Mouse (Mus musculus) MEL (cell line): ENCODE results near the gene Edc3. TPM values are rescaled to one million over a fixed set of nuclear protein-coding genes. Genes with fewer than 3 reads are reported as not detected.

Experiments used
- DNase-seq: peaks from one replicate; pipeline ENCODE4 v3.0.0; 2011; ENCODE audit warnings: low read depth, low spot score
- H3K27ac ChIP-seq: 2 replicates; pipeline ENCODE4 v1.5.1; 2012; ENCODE audit warnings: low read depth, mild to moderate bottlenecking, control low read depth, low read length, moderate library complexity; ENCODE audit not compliant: control insufficient read depth
- H3K27me3 ChIP-seq, 2 experiments: fragments of 150-350 bp in 1 of 2; sonication (generic) in 1 of 2; 2 replicates each; pipeline ENCODE4 v1.6.1; 2012; ENCODE audit warnings: low read length in 2 of 2, mild to moderate bottlenecking in 2 of 2, improper control_type of control experiment in 1 of 2, moderate library complexity in 1 of 2; ENCODE audit not compliant: insufficient read depth in 2 of 2, control insufficient read depth in 1 of 2
- H3K36me3 ChIP-seq, 2 experiments: 2 replicates each; pipeline ENCODE4 v1.6.1; 2012 to 2014; ENCODE audit warnings: low read length in 2 of 2, improper control_type of control experiment in 1 of 2, inconsistent platforms in 1 of 2, mild to moderate bottlenecking in 1 of 2; ENCODE audit not compliant: insufficient read depth in 2 of 2, control insufficient read depth in 1 of 2
- H3K4me1 ChIP-seq, 2 experiments: fragments of 150-350 bp in 1 of 2; sonication (generic) in 1 of 2; 2 replicates each; pipeline ENCODE4 v1.6.1; 2012; ENCODE audit warnings: low read length in 2 of 2, improper control_type of control experiment in 1 of 2, mild to moderate bottlenecking in 1 of 2; ENCODE audit not compliant: insufficient read depth in 2 of 2, control insufficient read depth in 1 of 2
- H3K4me3 ChIP-seq, 2 experiments: fragments of 150-350 bp in 1 of 2; sonication (generic) in 1 of 2; 2 replicates each; pipeline ENCODE4 v1.5.1; 2012; ENCODE audit warnings: low read depth in 2 of 2, low read length in 2 of 2, mild to moderate bottlenecking in 2 of 2, moderate library complexity in 2 of 2, control low read depth in 1 of 2, improper control_type of control experiment in 1 of 2; ENCODE audit not compliant: control insufficient read depth in 1 of 2, insufficient read depth in 1 of 2
- H3K79me2 ChIP-seq: 2 replicates; pipeline ENCODE4 v1.6.1; 2012; ENCODE audit warnings: mild to moderate bottlenecking, low read length, moderate library complexity; ENCODE audit not compliant: control insufficient read depth, poor library complexity, insufficient read depth
- H3K9ac ChIP-seq: 2 replicates; pipeline ENCODE4 v1.6.1; 2012; ENCODE audit warnings: low read depth, mild to moderate bottlenecking, control low read depth, low read length, moderate library complexity; ENCODE audit not compliant: control insufficient read depth, poor library complexity, severe bottlenecking
- H3K9me3 ChIP-seq: fragments of 150-350 bp; sonication (generic); replicated peaks from 2 replicates; pipeline ENCODE4 v1.6.1; 2012; ENCODE audit warnings: mild to moderate bottlenecking, low read length, improper control_type of control experiment, moderate library complexity; ENCODE audit not compliant: insufficient read depth
- CHD1 ChIP-seq: IDR thresholded peaks from 2 replicates; pipeline ENCODE4 v1.6.1; 2012; ENCODE audit warnings: low read depth, mild to moderate bottlenecking, inconsistent platforms, low read length, improper control_type of control experiment
- CHD2 ChIP-seq: IDR thresholded peaks from 2 replicates; pipeline ENCODE4 v1.6.1; 2011; ENCODE audit warnings: low read length, improper control_type of control experiment
- CTCF ChIP-seq, 3 experiments: IDR thresholded peaks in 2 of 3; conservative IDR thresholded peaks in 1 of 3; 2 replicates each; pipeline ENCODE4 v1.5.1; 2011 to 2012; ENCODE audit warnings: low read length in 3 of 3, low read depth in 2 of 3, mild to moderate bottlenecking in 2 of 3, improper control_type of control experiment in 1 of 3, inconsistent platforms in 1 of 3, mixed read lengths in 1 of 3, moderate library complexity in 1 of 3; ENCODE audit not compliant: control insufficient read depth in 1 of 3, insufficient read depth in 1 of 3, poor library complexity in 1 of 3, severe bottlenecking in 1 of 3
- ELF1 ChIP-seq: IDR thresholded peaks from 2 replicates; pipeline ENCODE4 v1.6.1; 2014; ENCODE audit warnings: low read depth, mild to moderate bottlenecking, inconsistent platforms, low read length, improper control_type of control experiment, moderate library complexity
- EP300 ChIP-seq, 2 experiments: IDR thresholded peaks; 2 replicates each; pipeline ENCODE4 v1.6.1; 2011; ENCODE audit warnings: improper control_type of control experiment in 2 of 2, low read length in 2 of 2, low read depth in 1 of 2, mild to moderate bottlenecking in 1 of 2
- ETS1 ChIP-seq: IDR thresholded peaks from 2 replicates; pipeline ENCODE4 v1.6.1; 2012; ENCODE audit warnings: low read depth, mild to moderate bottlenecking, inconsistent platforms, low read length, improper control_type of control experiment, moderate library complexity
- GABPA ChIP-seq: IDR thresholded peaks from 2 replicates; pipeline ENCODE4 v1.6.1; 2012; ENCODE audit warnings: low read depth, mild to moderate bottlenecking, inconsistent platforms, low read length, improper control_type of control experiment, moderate library complexity
- GATA1 ChIP-seq: IDR thresholded peaks from 2 replicates; pipeline ENCODE4 v1.6.1; 2011; ENCODE audit warnings: low read depth, low read length, improper control_type of control experiment
- HCFC1 ChIP-seq: IDR thresholded peaks from 2 replicates; pipeline ENCODE4 v1.6.1; 2012; ENCODE audit warnings: low read depth, mild to moderate bottlenecking, inconsistent platforms, low read length, improper control_type of control experiment, moderate library complexity
- JUND ChIP-seq: IDR thresholded peaks from 2 replicates; pipeline ENCODE4 v1.6.1; 2011; ENCODE audit warnings: low read depth, mild to moderate bottlenecking, improper control_type of control experiment, low read length
- MYB ChIP-seq: IDR thresholded peaks from 2 replicates; pipeline ENCODE4 v1.6.1; 2011; ENCODE audit warnings: mild to moderate bottlenecking, low read depth, low read length, improper control_type of control experiment
- POLR2A ChIP-seq, 2 experiments: IDR thresholded peaks; 2 replicates each; pipeline ENCODE4 v1.6.1; 2011 to 2012; ENCODE audit warnings: low read length in 2 of 2, mild to moderate bottlenecking in 2 of 2, control low read depth in 1 of 2, improper control_type of control experiment in 1 of 2, low read depth in 1 of 2, moderate library complexity in 1 of 2; ENCODE audit not compliant: control insufficient read depth in 1 of 2, insufficient read depth in 1 of 2, poor library complexity in 1 of 2
- TAL1 ChIP-seq: IDR thresholded peaks from 2 replicates; pipeline ENCODE4 v1.6.1; 2012; ENCODE audit warnings: mild to moderate bottlenecking, inconsistent platforms, low read length, moderate library complexity, mixed read lengths
- TBP ChIP-seq: IDR thresholded peaks from 2 replicates; pipeline ENCODE4 v1.8.0; 2011; ENCODE audit warnings: low read depth, low read length, improper control_type of control experiment
- TCF12 ChIP-seq: IDR thresholded peaks from 2 replicates; pipeline ENCODE4 v1.6.1; 2014; ENCODE audit warnings: low read depth, mild to moderate bottlenecking, inconsistent platforms, low read length, improper control_type of control experiment, moderate library complexity
- UBTF ChIP-seq: IDR thresholded peaks from 2 replicates; pipeline ENCODE4 v1.6.1; 2012; ENCODE audit warnings: low read depth, mild to moderate bottlenecking, inconsistent platforms, low read length, improper control_type of control experiment, moderate library complexity, borderline replicate concordance; ENCODE audit not compliant: insufficient read depth
- ZC3H11A ChIP-seq: IDR thresholded peaks from 2 replicates; pipeline ENCODE4 v1.6.1; 2012; ENCODE audit warnings: low read depth, mild to moderate bottlenecking, inconsistent platforms, low read length, improper control_type of control experiment
- ZMIZ1 ChIP-seq: IDR thresholded peaks from 2 replicates; pipeline ENCODE4 v1.6.1; 2012; ENCODE audit warnings: low read depth, mild to moderate bottlenecking, inconsistent platforms, low read length, improper control_type of control experiment, moderate library complexity
- polyA plus RNA-seq, 2 experiments: library from polyadenylated mRNA; stranded (reverse) in 1 of 2; unstranded in 1 of 2; fragments of >175 nt in 1 of 2; fragments of >200 nt in 1 of 2; gene quantifications; 2 replicates each; pipeline versions ENCODE4 v1.2.1 to v1.2.4; 2012; ENCODE audit warnings: low replicate concordance in 2 of 2, low read depth in 1 of 2; ENCODE audit not compliant: insufficient read length in 2 of 2, insufficient read depth in 1 of 2, missing spikeins in 1 of 2
- total RNA-seq: library from RNA; depleted of rRNA; stranded (reverse); fragments of 300-350 nt; gene quantifications from 2 replicates; pipeline ENCODE4 v1.2.3, GENCODE M21; 2012

The Edc3 gene
- total and polyA plus RNA-seq, 3 experiments = 7.2 to 25.7 TPM; not detected in 1

DNA sequence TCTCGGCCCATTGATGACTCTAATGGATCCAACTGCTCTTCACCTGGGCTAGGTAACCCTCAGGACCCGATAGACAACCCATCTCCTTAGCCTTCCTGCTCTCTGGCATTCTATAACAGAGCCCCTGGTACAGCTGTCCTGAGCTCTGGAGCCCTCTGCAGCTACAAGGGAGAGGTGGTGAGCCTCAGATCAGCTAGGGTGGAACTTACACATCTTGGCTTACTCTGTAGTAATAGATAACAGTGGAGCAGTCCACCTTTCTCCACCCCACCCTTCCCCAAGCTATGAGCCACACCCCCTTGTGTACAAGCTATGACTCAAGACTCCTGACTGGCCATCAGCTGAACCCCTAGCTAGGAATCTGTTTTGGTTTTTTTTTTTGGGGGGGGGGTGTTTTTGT, 62.5 kb downstream of the Edc3 start:
- peaks cover 5 to 49% of the 10 kb centered on the region in 2 experiments for H3K4me1 ChIP-seq
- no peaks in the 10 kb centered on the region for H3K9me3 ChIP-seq
- H3K79me2 ChIP-seq = no peaks in the 10 kb centered on the region
- peaks cover 0 to 27% of the 10 kb centered on the region in 2 experiments; a peak in 2 of 4 replicates for H3K36me3 ChIP-seq
- H3K9ac ChIP-seq = 0 out of 2 replicates have a peak overlapping the region, but pooled peaks have one; percentile 12
- DNase-seq = peak; percentile 62
- peaks cover 0 to 1% of the 10 kb centered on the region in 2 experiments; a peak in 1 of 4 replicates for H3K27me3 ChIP-seq
- H3K4me3 ChIP-seq = peak overlapping the region in 1 of 2 experiments; percentile 28; a peak in 1 of 4 replicates
- TF ChIP-seq TCF12 (peak; percentile 34; the same call in 1 of the 2 replicates), GATA1 (peak; percentile 46), ETS1 (peak; percentile 60), ZMIZ1 (no peak), HCFC1 (no peak), UBTF (no peak), TAL1 (peak; percentile 34; the same call in 1 of the 2 replicates), ELF1 (no peak), ZC3H11A (no peak), CHD2 (no peak), POLR2A (IDR thresholded peaks at IDR 0.05; ENCODE audit: control insufficient read depth in 1 of 2, insufficient read depth in 1 of 2, low read depth in 1 of 2, low read length in 2 of 2, poor library complexity in 1 of 2) (no peak), CHD1 (no peak), CTCF (IDR thresholded peaks at IDR 0.05 in 2 of 3, conservative IDR thresholded peaks at IDR 0.05 in 1 of 3; ENCODE audit: control insufficient read depth in 1 of 3, insufficient read depth in 1 of 3, low read depth in 2 of 3, low read length in 3 of 3, poor library complexity in 1 of 3, severe bottlenecking in 1 of 3) (no peak), MYB (no peak), EP300 (IDR thresholded peaks at IDR 0.05; ENCODE audit: low read depth in 1 of 2, low read length in 2 of 2) (peak in 1 of 2 experiments; percentile 25; a peak in 1 of 4 replicates), TBP (no peak), GABPA (no peak)
- H3K27ac ChIP-seq = peak overlapping the region; percentile 28

DNA sequence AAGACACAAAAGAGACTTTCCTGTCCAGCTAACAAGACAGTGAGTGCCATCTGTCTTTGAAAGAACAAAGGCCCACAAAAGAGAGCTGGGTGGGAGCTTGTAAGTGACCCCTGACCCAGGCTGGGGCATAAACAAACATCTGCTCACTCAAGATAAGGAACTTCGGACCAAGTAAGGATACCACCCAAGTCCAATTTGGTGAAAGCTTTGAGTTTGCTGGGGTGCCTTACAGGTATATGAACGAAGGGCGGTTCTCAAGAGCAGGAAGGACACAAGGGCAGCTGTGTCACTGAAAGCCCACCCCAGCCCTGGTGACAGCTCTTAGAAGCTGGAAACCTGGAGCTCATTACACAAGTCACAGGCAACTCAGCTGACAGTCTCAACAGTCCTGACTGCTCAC, 65.4 kb downstream of the Edc3 start:
- Histone ChIP-seq H3K9me3 (no peaks in the 10 kb centered on the region), H3K36me3 (peaks cover 0 to 27% of the 10 kb centered on the region in 2 experiments; a peak in 2 of 4 replicates), H3K79me2 (no peaks in the 10 kb centered on the region), H3K4me1 (peaks cover 5 to 46% of the 10 kb centered on the region in 2 experiments), H3K27ac (no peak overlapping the region), H3K9ac (no peak overlapping the region), H3K4me3 (no peak overlapping the region), H3K27me3 (no peaks in the 10 kb centered on the region)
- no peak for TF ChIP-seq JUND
- TF ChIP-seq TAL1 = 0 out of 2 replicates have a peak, but pooled peaks have one; percentile 13
- DNase-seq = no peak
